Comparison of ENCODE assay signal across 18 mouse cellular contexts in genomic region chr4:140907306-140908024, GRCm38 (mm10). TPM values are rescaled to one million over a fixed set of nuclear protein-coding genes. Genes with fewer than 3 reads are reported as not detected.
DNase-seq lines count a peak whose midpoint lies in the region; ATAC-seq and TF ChIP-seq lines count a peak whose summit lies in the region.
"Had no signal": no experiment of that assay in that cellular context is flagged by ENCODE, and none has a peak within 500 bp of the region (broad histone marks: within the 10 kb centered on the region; RNA-seq: fewer than 3 reads in every experiment).

No protein-coding gene starts in this region.

- peak overlapping the region; percentile 87 for H3K27ac ChIP-seq in gastrocnemius, adult 2 months
- no peak overlapping the region for H3K27ac ChIP-seq in kidney, embryonic 15.5 days
- no peak overlapping the region for H3K27ac ChIP-seq in bone marrow, adult 2 months (ENCODE audit: control insufficient read depth, insufficient read depth, low read depth, low read length, poor library complexity)
- H3K27ac ChIP-seq: forebrain, embryonic 13.5 days; hindbrain, embryonic 15.5 days; midbrain, embryonic 13.5 days; neural tube, embryonic 12.5 days; stomach, embryonic 15.5 days had no signal

- no peaks in the 10 kb centered on the region for H3K9me3 ChIP-seq in kidney, embryonic 15.5 days (replicated peaks)
- H3K9me3 ChIP-seq: forebrain, embryonic 13.5 days; hindbrain, embryonic 15.5 days; midbrain, embryonic 13.5 days; neural tube, embryonic 12.5 days; stomach, embryonic 15.5 days had no signal

- intact Hi-C loops in gastrocnemius, adult 2 months (cut with DNase I): no loop called here
- intact Hi-C loops in gastrocnemius, postnatal 36 days (cut with DNase I): loop anchor here (5.0 kb wide), 1 partner anchor 50 kb away; no protein-coding TSS in a partner anchor

- H3K4me2 ChIP-seq in kidney, embryonic 15.5 days: peak overlapping the region; percentile 83
- H3K4me2 ChIP-seq: forebrain, embryonic 13.5 days; hindbrain, embryonic 15.5 days had no signal

- H3K4me3 ChIP-seq in gastrocnemius, adult 2 months: peak overlapping the region; percentile 81
- H3K4me3 ChIP-seq in kidney, embryonic 15.5 days (replicated peaks): peak overlapping the region; percentile 45; the same call in 1 of the 2 replicates
- H3K4me3 ChIP-seq in bone marrow, adult 2 months (replicated peaks; ENCODE audit: control insufficient read depth, low read depth, low read length): peak overlapping the region; percentile 4
- H3K4me3 ChIP-seq: forebrain, embryonic 13.5 days; hindbrain, embryonic 15.5 days; midbrain, embryonic 13.5 days; neural tube, embryonic 12.5 days; stomach, embryonic 15.5 days had no signal

- 50% methylated on average over 12 of the region's 12 CpGs for WGBS in kidney, embryonic 15.5 days
- 79% methylated on average over 12 of the region's 12 CpGs for WGBS in bone marrow, adult 2 months

- H3K36me3 ChIP-seq in kidney, embryonic 15.5 days: no peaks in the 10 kb centered on the region
- H3K36me3 ChIP-seq: hindbrain, embryonic 15.5 days; midbrain, embryonic 13.5 days; neural tube, embryonic 12.5 days; stomach, embryonic 15.5 days had no signal

- TF ChIP-seq CTCF in gastrocnemius, adult 2 months (IDR thresholded peaks at IDR 0.05): no peak
- TF ChIP-seq CTCF in bone marrow, adult 2 months (IDR thresholded peaks at IDR 0.05; ENCODE audit: control insufficient read depth, insufficient read depth, low read length): no peak

- H3K9ac ChIP-seq in kidney, embryonic 15.5 days: no peak overlapping the region
- H3K9ac ChIP-seq: forebrain, embryonic 13.5 days; hindbrain, embryonic 15.5 days; midbrain, embryonic 13.5 days; neural tube, embryonic 12.5 days; stomach, embryonic 15.5 days had no signal

- TF ChIP-seq POLR2A in bone marrow, adult 2 months (IDR thresholded peaks at IDR 0.05; ENCODE audit: borderline replicate concordance, control insufficient read depth, low read depth, low read length): no peak

- peak; percentile 69 for DNase-seq in gastrocnemius, adult 2 months
- no peak for DNase-seq in gastrocnemius, postnatal 36 days
- no peak for DNase-seq in kidney, adult 9 months
- DNase-seq in ovary, postnatal 36 days (ENCODE audit: low spot score): peak; percentile 2
- DNase-seq in ovary, postnatal 14 days (ENCODE audit: low spot score): no peak
- DNase-seq: adrenal gland, postnatal 25 days; cerebellum, adult 11-12 months; cerebellum, postnatal 36 days; heart, postnatal 4 days; lung, adult 18-20 months; lung, postnatal 14 days had no signal

- H3K27me3 ChIP-seq in kidney, embryonic 15.5 days: peaks cover 49% of the 10 kb centered on the region

- peaks cover 37% of the 10 kb centered on the region for H3K4me1 ChIP-seq in kidney, embryonic 15.5 days
- H3K4me1 ChIP-seq in bone marrow, adult 2 months (ENCODE audit: control insufficient read depth, insufficient read depth, low read length): peaks cover 2% of the 10 kb centered on the region; the same call in 1 of the 2 replicates

- no peak for ATAC-seq in kidney, embryonic 15.5 days (replicated peaks; ENCODE audit: low FRiP score)

RNA-seq across cellular contexts. Expression of gene Padi2, which starts 1.3 kb away (rescaled TPM):
- total RNA-seq in gastrocnemius, adult 2 months (2021): 100 to 1,000 TPM in 1 of 2 experiments, 10 to 100 TPM in 1; 77.0 to 273 TPM
- 100 to 1,000 TPM; 105 to 170 TPM for total RNA-seq in gastrocnemius, postnatal 36 days (2021)
- polyA plus RNA-seq in kidney, embryonic 15.5 days (2015; fragmentation: Nextera tagmentation; extraction: Ambion mirVana): 18.7 and 21.4 TPM in 2 replicates
- polyA plus RNA-seq in bone marrow, adult 2 months (2011; ENCODE audit: insufficient read depth, insufficient read length, low replicate concordance, missing spikeins): 5.6 and 11.4 TPM in 2 replicates

RNA-seq across cellular contexts. Expression of gene Sdhb, which starts 53.5 kb away (rescaled TPM):
- total RNA-seq in gastrocnemius, adult 2 months (2021): 100 to 1,000 TPM; 483 to 898 TPM
- total RNA-seq in gastrocnemius, postnatal 36 days (2021): 100 to 1,000 TPM; 568 to 650 TPM
- 448 and 457 TPM in 2 replicates for polyA plus RNA-seq in kidney, embryonic 15.5 days (2015; fragmentation: Nextera tagmentation; extraction: Ambion mirVana)
- 33.6 and 65.3 TPM in 2 replicates for polyA plus RNA-seq in bone marrow, adult 2 months (2011; ENCODE audit: insufficient read depth, insufficient read length, low replicate concordance, missing spikeins)

Comparison
In these comparisons a context has a peak if more than half of its experiments do, and no peak if none do; other contexts are left out.
1. DNase-seq: peak in gastrocnemius, adult 2 months (single experiment) and ovary, postnatal 36 days (single experiment); none in gastrocnemius, postnatal 36 days (0 of 2), kidney, adult 9 months (single experiment) and ovary, postnatal 14 days (single experiment).
2. H3K4me3 ChIP-seq: peak in every context shown above with its lines; median percentile 81 in gastrocnemius, adult 2 months; 45 in kidney, embryonic 15.5 days; 4 in bone marrow, adult 2 months.